In genomic region chr11:6777566-6777965, GRCm38 (mm10) we compare ENCODE assay signal across 31 mouse cellular contexts. TPM values are rescaled to one million over a fixed set of nuclear protein-coding genes. Genes with fewer than 3 reads are reported as not detected.
"Had no signal": no experiment of that assay in that cellular context is flagged by ENCODE, and none has a peak within 500 bp of the region (broad histone marks: within the 10 kb centered on the region; RNA-seq: fewer than 3 reads in every experiment).

No protein-coding gene starts in this region.

- H3K36me3 ChIP-seq: hindbrain, embryonic 13.5 days; intestine, embryonic 15.5 days; limb, embryonic 13.5 days; limb, embryonic 15.5 days; liver, embryonic 12.5 days had no signal

- H3K27me3 ChIP-seq: intestine, embryonic 15.5 days; limb, embryonic 13.5 days; limb, embryonic 15.5 days; liver, embryonic 12.5 days had no signal

- H3K9me3 ChIP-seq: hindbrain, embryonic 13.5 days; intestine, embryonic 15.5 days; limb, embryonic 13.5 days; limb, embryonic 15.5 days; liver, embryonic 12.5 days had no signal

- H3K4me3 ChIP-seq: heart, adult 2 months; hindbrain, embryonic 13.5 days; intestine, embryonic 15.5 days; layer of hippocampus, adult 2 months; left cerebral cortex, adult 2 months; limb, embryonic 13.5 days; limb, embryonic 15.5 days; liver, embryonic 12.5 days had no signal

- H3K9ac ChIP-seq: hindbrain, embryonic 13.5 days; intestine, embryonic 15.5 days; limb, embryonic 13.5 days; limb, embryonic 15.5 days; liver, embryonic 12.5 days; liver, embryonic 14.5 days had no signal

- H3K4me1 ChIP-seq: limb, embryonic 13.5 days; limb, embryonic 15.5 days; liver, embryonic 12.5 days had no signal

- H3K27ac ChIP-seq: heart, adult 2 months; hindbrain, embryonic 13.5 days; intestine, embryonic 15.5 days; layer of hippocampus, adult 2 months; left cerebral cortex, adult 2 months; limb, embryonic 13.5 days; limb, embryonic 15.5 days; liver, embryonic 12.5 days; liver, embryonic 14.5 days had no signal

- DNase-seq: gastrocnemius, postnatal 14 days; gastrocnemius, postnatal 36 days; heart, adult 2 months; heart, postnatal 10 days; heart, postnatal 4 days; kidney, adult 18-20 months; kidney, adult 8-10 months; kidney, postnatal 10 days; kidney, postnatal 25 days; kidney, postnatal 4 days; left cerebral cortex, postnatal 4 days had no signal

- ATAC-seq: hindbrain, embryonic 16.5 days; inflammation-experienced regulatory T-cells, adult 6 months; intestine, embryonic 15.5 days; intestine, postnatal 0 days; liver, embryonic 12.5 days had no signal

- H3K4me2 ChIP-seq: heart, embryonic 11.5 days; hindbrain, embryonic 13.5 days; intestine, embryonic 15.5 days; limb, embryonic 13.5 days; limb, embryonic 15.5 days; liver, embryonic 12.5 days had no signal

RNA-seq across cellular contexts. Expression of gene Gm11983, which starts 59.9 kb away (rescaled TPM):
- polyA plus RNA-seq: gonadal fat pad, adult 2 months; heart, adult 2 months; heart, embryonic 11.5 days; heart, embryonic 14.5 days; heart, embryonic 16.5 days; hindbrain, embryonic 11.5 days; hindbrain, embryonic 13.5 days; hindbrain, embryonic 16.5 days; inflammation-experienced regulatory T-cells, adult 6 months; intestine, embryonic 15.5 days; intestine, postnatal 0 days; kidney, embryonic 14.5 days; kidney, embryonic 16.5 days; limb, embryonic 11.5 days; limb, embryonic 13.5 days; limb, embryonic 15.5 days; liver, adult 2 months; liver, embryonic 12.5 days; liver, embryonic 14.5 days had no signal
